Mouse (Mus musculus) adrenal gland, adult 8-10 months (tissue): ENCODE data around the gene Amotl2. TPM values are rescaled to one million over a fixed set of nuclear protein-coding genes. Genes with fewer than 3 reads are reported as not detected.

Experiments used
- DNase-seq: peaks from one replicate; pipeline ENCODE4 v3.0.0; 2022
- total RNA-seq, 4 experiments: library from RNA; stranded (reverse); gene quantifications; 2 replicates each; pipeline ENCODE4 v1.2.4; 2022

Amotl2 gene
- total RNA-seq, 4 experiments from 2014 or later, result 77.4 to 388 (median 110) TPM

DNA sequence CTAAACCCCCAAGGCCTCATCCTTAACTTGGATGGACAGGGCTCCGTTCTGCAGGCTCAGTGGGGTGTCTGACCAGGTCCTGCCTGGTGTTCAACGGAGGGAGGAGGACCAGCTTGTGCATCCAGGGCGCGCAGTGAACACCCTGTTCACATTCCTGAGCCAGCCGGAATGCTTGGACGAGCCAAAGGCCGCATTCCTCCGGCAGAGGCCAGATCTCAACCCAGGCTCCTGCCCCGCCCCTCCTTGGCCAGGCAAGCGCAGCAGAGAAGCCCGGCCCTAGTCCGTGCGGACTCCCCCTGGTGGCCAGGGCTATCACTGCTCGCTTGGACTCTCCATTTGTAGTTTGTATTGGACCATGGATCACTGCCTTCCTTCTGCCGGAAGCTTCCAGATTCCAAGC, 63.0 kb downstream of the Amotl2 start:
- peak; percentile 96 for DNase-seq

Other genes with a start within 250 kb of the Amotl2 start
- 1 to 10 TPM in 1 of 4 experiments, under 1 TPM in 3; 0.56 to 1.9 (median 0.72) TPM for gene Ky, start 210.9 kb upstream of the Amotl2 start, total RNA-seq
- gene Anapc13, start 90.4 kb upstream of the Amotl2 start, total RNA-seq, result 100 to 1,000 TPM; 286 to 364 (median 329) TPM
- 10 to 100 TPM; 33.8 to 46.8 (median 43.5) TPM for gene Cep63, start 90.1 kb upstream of the Amotl2 start, total RNA-seq
- gene Ryk, start 118.2 kb downstream of the Amotl2 start, total RNA-seq, result 10 to 100 TPM; 49.7 to 79.8 (median 68.1) TPM